Mouse (Mus musculus) E14TG2a.4 (cell line): ENCODE data around the gene Etfdh.
"Not testable (repeated sequence)": the region's sequence is repeated elsewhere in the genome, so short reads cannot be mapped to it uniquely, and the experiment has no call there.

Experiments used
- H3K27me3 ChIP-seq: 2 replicates; pipeline ENCODE4 v1.6.1; 2014; ENCODE audit warnings: low read length, control low read depth; ENCODE audit not compliant: insufficient read depth
- H3K36me3 ChIP-seq: 2 replicates; pipeline ENCODE4 v1.6.1; 2014; ENCODE audit warnings: low read length, control low read depth; ENCODE audit not compliant: insufficient read depth
- H3K4me1 ChIP-seq: replicated peaks from 2 replicates; pipeline ENCODE4 v1.6.1; 2014; ENCODE audit warnings: low read depth, low read length, control low read depth
- H3K4me3 ChIP-seq: replicated peaks from 2 replicates; pipeline ENCODE4 v1.5.1; 2014; ENCODE audit warnings: mild to moderate bottlenecking, low read length
- H3K9me3 ChIP-seq: 2 replicates; pipeline ENCODE4 v1.6.1; 2014; ENCODE audit warnings: low read length, control low read depth
- CTCF ChIP-seq: conservative IDR thresholded peaks from 2 replicates; pipeline ENCODE4 v1.5.1; 2014; ENCODE audit warnings: low read length
- NANOG ChIP-seq: IDR thresholded peaks from 2 replicates; pipeline ENCODE4 v1.6.1; 2014; ENCODE audit warnings: borderline replicate concordance, low read length, mixed read lengths
- POU5F1 ChIP-seq: IDR thresholded peaks from 2 replicates; pipeline ENCODE4 v1.6.1; 2014; ENCODE audit warnings: low read length, borderline replicate concordance

Gene Etfdh

DNA sequence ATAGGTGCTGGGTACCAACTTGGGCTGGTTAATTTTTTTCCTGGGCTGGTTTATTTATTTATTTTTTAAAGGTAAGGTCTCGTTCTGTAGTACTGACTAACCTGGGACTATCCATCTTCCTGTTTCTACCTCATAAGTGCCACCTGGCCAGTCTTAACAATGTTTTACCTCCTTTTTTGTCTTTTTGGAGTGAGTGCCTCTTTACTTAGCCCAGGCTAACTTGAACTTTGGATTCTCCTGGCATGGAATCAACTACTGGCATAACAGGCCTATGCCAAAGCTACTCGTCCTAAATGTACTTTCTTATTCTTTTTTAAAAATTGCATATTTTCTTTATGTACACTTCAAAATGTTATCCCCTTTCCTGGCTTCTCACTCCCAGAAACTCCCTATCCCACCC lies 39.6 kb downstream of the Etfdh start:
- Histone ChIP-seq H3K36me3 (peaks cover 21% of the 10 kb centered on the region), H3K4me3 (no peak overlapping the region), H3K27me3 (no peaks in the 10 kb centered on the region), H3K9me3 (no peaks in the 10 kb centered on the region), H3K4me1 (peaks cover 34% of the 10 kb centered on the region)
- no peak for TF ChIP-seq CTCF
- TF ChIP-seq POU5F1: no peak
- TF ChIP-seq NANOG: no peak

DNA sequence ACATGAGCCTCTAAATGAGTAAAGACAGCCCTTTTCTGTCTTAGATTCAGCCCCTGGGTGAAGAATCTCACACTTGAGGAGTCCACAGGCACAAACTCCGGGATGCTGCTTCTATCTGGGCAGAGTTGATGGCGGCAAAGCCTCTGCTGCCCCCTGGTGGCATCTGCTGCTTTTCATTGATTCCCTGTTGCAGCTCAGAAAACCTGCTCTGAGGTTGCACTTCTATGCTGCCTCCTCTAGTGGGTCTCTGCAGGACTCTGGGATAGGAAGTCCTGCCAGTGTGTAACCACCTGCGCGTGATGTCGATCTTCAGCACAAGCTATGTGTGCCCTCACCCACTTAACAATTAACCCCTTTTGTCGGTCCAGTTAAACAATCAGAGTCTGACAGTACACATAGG lies 42.5 kb downstream of the Etfdh start:
- Histone ChIP-seq H3K9me3 (no peaks in the 10 kb centered on the region), H3K36me3 (no peaks in the 10 kb centered on the region), H3K27me3 (peaks cover 11% of the 10 kb centered on the region), H3K4me1 (peaks cover 12% of the 10 kb centered on the region), H3K4me3 (no peak overlapping the region)
- no peak for TF ChIP-seq POU5F1
- TF ChIP-seq NANOG: no peak
- peak; percentile 96 for TF ChIP-seq CTCF

DNA sequence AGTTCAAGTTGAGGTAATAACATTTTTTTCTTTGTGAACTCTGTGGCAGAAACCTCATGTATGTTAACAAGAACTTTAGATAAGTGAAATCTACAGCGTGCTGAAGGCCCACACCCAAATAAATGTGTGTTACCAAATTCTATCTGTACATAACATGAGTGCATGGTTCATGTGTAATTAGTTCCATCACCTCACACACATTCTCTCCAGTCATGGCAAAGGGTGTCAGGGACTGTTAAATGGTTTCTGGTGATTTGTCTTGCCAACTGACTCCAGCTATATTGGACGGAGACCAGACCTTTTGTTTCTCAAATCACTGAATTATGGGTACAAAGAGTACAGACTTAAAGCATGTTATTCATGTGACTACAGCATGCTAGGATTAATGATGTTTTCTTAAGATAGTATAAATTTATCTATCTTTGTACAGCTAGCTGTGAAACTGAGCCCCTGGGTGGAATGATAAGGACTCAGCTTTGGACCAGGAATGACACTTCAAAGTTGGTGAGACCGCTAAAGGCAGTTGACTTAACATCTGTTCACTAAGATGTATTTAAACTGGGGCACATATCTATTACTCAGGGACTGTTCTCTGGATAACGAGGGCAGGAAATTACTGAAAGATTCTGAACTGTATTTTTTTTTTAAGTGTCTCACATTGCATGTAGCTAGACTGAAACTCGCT lies 49.3 kb downstream of the Etfdh start:
- Histone ChIP-seq H3K27me3 (peaks cover 11% of the 10 kb centered on the region), H3K36me3 (no peaks in the 10 kb centered on the region), H3K4me1 (peaks cover 14% of the 10 kb centered on the region), H3K9me3 (no peaks in the 10 kb centered on the region), H3K4me3 (no peak overlapping the region)
- TF ChIP-seq NANOG (no peak), CTCF (no peak), POU5F1 (no peak)

DNA sequence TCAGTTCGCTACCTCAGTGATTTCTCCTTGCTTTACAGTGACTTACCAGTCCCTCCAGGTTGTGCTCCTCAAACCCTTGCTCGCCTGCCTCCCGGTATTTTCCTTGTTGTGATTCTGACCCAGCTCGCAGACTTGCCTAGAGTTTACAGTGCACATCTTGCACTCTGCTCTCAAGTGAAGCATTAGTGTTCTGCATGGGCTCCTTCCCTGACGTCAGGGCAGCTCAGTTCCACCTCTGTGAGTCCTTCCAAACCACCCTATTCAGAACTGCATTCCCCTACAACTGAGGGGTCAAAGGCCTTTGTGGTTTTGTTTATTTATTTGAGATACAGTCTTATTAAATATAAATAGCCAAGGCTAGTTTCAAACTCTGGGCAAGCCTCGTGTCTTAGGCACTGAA lies 51.1 kb downstream of the Etfdh start:
- no peak overlapping the region for H3K4me3 ChIP-seq
- H3K4me1 ChIP-seq: peaks cover 14% of the 10 kb centered on the region
- TF ChIP-seq CTCF (no peak), POU5F1 (no peak), NANOG (no peak)
- no peaks in the 10 kb centered on the region for H3K9me3 ChIP-seq
- H3K36me3 ChIP-seq: no peaks in the 10 kb centered on the region
- peaks cover 8% of the 10 kb centered on the region for H3K27me3 ChIP-seq

DNA sequence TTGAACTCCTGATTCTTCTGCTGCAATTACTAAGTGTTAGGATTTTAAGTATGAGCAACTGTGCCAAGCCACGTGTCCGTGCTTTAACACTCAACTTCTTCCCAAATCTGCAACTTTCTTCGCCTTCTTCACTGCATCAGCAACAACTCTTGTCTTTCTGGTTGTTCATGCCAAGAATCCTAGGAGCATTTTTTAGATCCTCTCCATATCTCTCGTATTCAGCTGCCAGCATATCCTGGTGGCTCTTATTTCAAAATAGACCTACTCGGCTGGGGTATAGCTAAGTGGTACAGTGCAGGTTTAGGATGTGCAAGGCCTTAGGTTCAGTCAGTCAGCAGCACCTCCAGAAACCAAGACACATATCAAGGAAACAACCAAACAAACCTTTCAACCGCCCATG lies 51.7 kb downstream of the Etfdh start:
- Histone ChIP-seq H3K27me3 (peaks cover 5% of the 10 kb centered on the region), H3K4me3 (no peak overlapping the region), H3K9me3 (no peaks in the 10 kb centered on the region), H3K4me1 (peaks cover 19% of the 10 kb centered on the region), H3K36me3 (no peaks in the 10 kb centered on the region)
- TF ChIP-seq NANOG (no peak), CTCF (no peak), POU5F1 (no peak)

DNA sequence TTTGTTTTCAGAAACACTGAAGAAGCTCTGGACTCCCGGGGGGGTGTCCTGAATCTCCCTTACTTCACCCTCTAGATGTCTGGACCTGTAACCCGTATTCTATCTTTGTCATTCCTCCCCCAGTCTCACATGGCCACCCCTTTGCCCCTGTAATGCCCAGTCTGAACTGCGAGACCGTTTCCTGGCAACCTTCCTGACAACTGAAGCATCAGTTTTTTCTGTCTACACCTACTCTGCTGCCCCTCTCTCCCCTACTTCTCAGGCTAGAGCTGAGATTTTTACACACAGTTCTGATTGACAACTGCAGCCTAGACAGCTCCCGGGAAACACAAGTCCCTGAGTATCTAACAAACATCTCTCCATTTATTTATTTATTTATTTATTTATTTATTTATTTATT lies 52.4 kb downstream of the Etfdh start:
- Histone ChIP-seq H3K4me3 (no peak overlapping the region), H3K36me3 (no peaks in the 10 kb centered on the region), H3K4me1 (peaks cover 26% of the 10 kb centered on the region), H3K9me3 (no peaks in the 10 kb centered on the region), H3K27me3 (no peaks in the 10 kb centered on the region)
- no peak for TF ChIP-seq CTCF
- TF ChIP-seq POU5F1: no peak
- TF ChIP-seq NANOG: no peak

DNA sequence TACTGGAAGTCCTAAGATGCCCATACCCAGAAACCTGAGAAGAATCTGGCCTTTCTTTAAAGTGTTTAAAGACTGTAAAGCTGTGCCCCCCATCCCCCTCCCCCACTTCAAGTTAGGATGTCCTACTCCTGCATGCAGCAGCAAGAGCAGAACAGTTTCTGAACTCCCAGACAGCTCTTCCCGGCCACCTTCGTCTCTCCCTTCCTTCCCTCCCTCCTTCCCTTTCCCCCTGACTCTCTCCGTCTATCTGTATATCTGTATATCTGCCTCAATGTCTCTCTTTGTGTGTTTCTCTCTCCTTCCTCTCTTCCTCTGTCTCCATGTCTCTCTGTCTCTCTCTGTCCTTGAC lies 52.9 kb downstream of the Etfdh start:
- Histone ChIP-seq H3K27me3 (no peaks in the 10 kb centered on the region), H3K4me1 (peaks cover 30% of the 10 kb centered on the region), H3K36me3 (no peaks in the 10 kb centered on the region), H3K4me3 (no peak overlapping the region), H3K9me3 (no peaks in the 10 kb centered on the region)
- TF ChIP-seq NANOG: no peak
- TF ChIP-seq CTCF: no peak
- no peak for TF ChIP-seq POU5F1

DNA sequence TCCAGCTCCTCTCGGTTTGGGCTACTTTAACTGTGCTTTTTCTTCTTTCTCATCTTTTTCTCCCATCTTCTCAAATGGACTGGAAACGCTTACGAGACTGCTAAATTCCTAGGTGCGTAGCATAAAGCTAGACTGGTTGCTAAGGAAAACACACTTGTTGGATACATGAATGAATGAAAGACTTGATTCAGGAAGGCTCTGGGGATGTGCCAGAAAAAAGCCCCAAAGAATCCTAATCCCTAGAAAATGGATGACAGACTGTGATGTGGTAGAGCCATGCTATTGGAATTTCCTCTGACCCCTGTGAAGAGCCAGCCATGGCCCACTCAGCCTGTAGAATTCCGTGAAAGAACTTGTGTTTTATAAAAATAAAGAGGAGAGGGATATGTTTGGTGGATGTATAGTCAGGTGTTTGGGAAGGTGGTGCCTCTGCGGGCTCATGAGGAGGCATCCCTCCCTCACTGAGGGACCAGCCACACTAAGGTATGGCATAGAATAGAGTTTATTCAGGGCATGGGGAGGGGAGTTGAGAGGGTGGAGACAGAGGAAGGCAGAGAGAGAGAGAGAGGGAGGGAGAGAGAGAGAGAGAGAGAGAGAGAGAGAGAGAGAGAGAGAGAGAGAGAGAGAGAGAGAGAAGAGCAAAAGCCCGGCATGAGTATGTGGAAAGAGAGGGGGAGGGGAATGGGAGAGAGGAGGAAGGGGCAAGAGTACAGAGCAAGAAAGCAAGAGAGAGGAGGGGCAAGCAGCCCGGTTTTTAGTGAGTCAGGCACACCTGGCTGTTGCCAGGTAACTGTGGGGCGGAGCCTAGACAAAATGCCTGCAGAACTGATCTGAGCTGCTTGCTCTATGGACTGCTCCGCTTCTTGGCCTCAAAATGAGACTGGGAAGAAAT lies 53.5 kb downstream of the Etfdh start:
- H3K36me3 ChIP-seq: no peaks in the 10 kb centered on the region
- TF ChIP-seq POU5F1: no peak
- no peak for TF ChIP-seq CTCF
- no peak for TF ChIP-seq NANOG
- no peaks in the 10 kb centered on the region for H3K27me3 ChIP-seq
- H3K4me1 ChIP-seq: peaks cover 33% of the 10 kb centered on the region
- H3K4me3 ChIP-seq: no peak overlapping the region
- H3K9me3 ChIP-seq: no peaks in the 10 kb centered on the region

DNA sequence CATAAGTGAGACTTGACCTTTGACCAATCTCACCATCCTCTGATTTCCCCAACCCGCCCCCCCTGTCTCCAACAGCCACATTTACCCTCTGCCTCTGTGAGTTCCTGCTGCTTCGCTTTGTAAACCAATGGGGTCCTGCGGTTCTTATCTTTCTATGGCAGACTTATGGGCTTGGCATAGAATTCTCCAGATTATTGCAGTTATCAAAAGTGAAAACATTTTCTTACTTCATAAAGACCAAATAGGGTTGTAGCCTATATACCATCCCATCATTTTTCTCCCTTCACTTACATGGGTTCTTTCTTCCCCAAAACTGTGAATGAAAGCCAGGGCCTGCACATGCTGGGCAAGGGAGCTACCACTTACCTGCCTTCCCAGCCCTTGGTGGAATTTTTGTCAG lies 55.0 kb downstream of the Etfdh start:
- no peaks in the 10 kb centered on the region for H3K27me3 ChIP-seq
- no peak overlapping the region for H3K4me3 ChIP-seq
- H3K4me1 ChIP-seq: peaks cover 35% of the 10 kb centered on the region
- no peaks in the 10 kb centered on the region for H3K9me3 ChIP-seq
- TF ChIP-seq CTCF (no peak), NANOG (no peak), POU5F1 (no peak)
- no peaks in the 10 kb centered on the region for H3K36me3 ChIP-seq

DNA sequence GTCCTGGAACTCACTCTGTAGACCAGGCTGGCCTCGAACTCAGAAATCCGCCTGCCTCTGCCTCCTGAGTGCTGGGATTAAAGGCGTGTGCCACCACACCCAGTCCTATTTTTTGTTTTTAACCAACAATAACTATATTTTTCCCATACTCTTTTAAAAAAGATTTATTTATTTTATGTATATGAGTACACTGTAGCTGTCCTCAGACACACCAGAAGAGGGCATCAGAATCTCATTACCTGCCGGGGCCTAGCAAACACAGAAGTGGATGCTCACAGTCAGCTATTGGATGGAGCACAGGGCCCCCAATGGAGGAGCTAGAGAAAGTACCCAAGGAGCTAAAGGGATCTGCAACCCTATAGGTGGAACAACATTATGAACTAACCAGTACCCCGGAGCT lies 55.9 kb downstream of the Etfdh start:
- not testable (repeated sequence) for H3K36me3 ChIP-seq, H3K27me3 ChIP-seq, H3K9me3 ChIP-seq, H3K4me3 ChIP-seq
- peaks cover 43% of the 10 kb centered on the region for H3K4me1 ChIP-seq
